Mouse (Mus musculus) midbrain, embryonic 16.5 days (tissue): ENCODE results near the gene Sertad1. TPM values are rescaled to one million over a fixed set of nuclear protein-coding genes. Genes with fewer than 3 reads are reported as not detected.

Source experiments
- ATAC-seq: fragments of 200-750 bp; cut with Nextera tagmentation; 2 replicates; pipeline ENCODE4 v1.8.0; 2017; ENCODE audit warnings: moderate TSS enrichment
- H3K27ac ChIP-seq: fragments of 300-500 bp; sonication (generic); 2 replicates; pipeline ENCODE4 v1.5.1; 2014; ENCODE audit warnings: mild to moderate bottlenecking, low read length, mixed read lengths
- H3K27me3 ChIP-seq: fragments of 300-500 bp; sonication (generic); 2 replicates; pipeline ENCODE4 v1.6.1; 2014; ENCODE audit warnings: low read depth, low read length, mixed read lengths; ENCODE audit not compliant: control insufficient read depth, insufficient read depth
- H3K36me3 ChIP-seq: fragments of 300-500 bp; sonication (generic); 2 replicates; pipeline ENCODE4 v1.6.1; 2014; ENCODE audit warnings: mild to moderate bottlenecking, low read length, moderate library complexity, mixed read lengths; ENCODE audit not compliant: control insufficient read depth, insufficient read depth
- H3K4me1 ChIP-seq: fragments of 300-500 bp; sonication (generic); 2 replicates; pipeline ENCODE4 v1.6.1; 2014; ENCODE audit warnings: mild to moderate bottlenecking, low read length, mixed read lengths; ENCODE audit not compliant: control insufficient read depth, insufficient read depth
- H3K4me2 ChIP-seq: fragments of 300-500 bp; sonication (generic); 2 replicates; pipeline ENCODE4 v1.6.1; 2014; ENCODE audit warnings: mild to moderate bottlenecking, low read length, mixed read lengths
- H3K4me3 ChIP-seq: fragments of 300-500 bp; sonication (generic); 2 replicates; pipeline ENCODE4 v1.5.1; 2014; ENCODE audit warnings: low read depth, mild to moderate bottlenecking, low read length, moderate library complexity, mixed read lengths
- H3K9ac ChIP-seq: fragments of 300-500 bp; sonication (generic); 2 replicates; pipeline ENCODE4 v1.6.1; 2014; ENCODE audit warnings: low read depth, low read length, mixed read lengths
- H3K9me3 ChIP-seq: fragments of 300-500 bp; sonication (generic); replicated peaks from 2 replicates; pipeline ENCODE4 v1.6.1; 2014; ENCODE audit warnings: mild to moderate bottlenecking, low read length, mixed read lengths; ENCODE audit not compliant: control insufficient read depth, poor library complexity, severe bottlenecking
- WGBS: fragments of 180-500 bp; shearing (Covaris S2); extraction: QIAGEN DNeasy Blood & Tissue Kit; methylation state at CpG from one replicate; pipeline ENCODE4 v1.1.7; 2014; 5-methylcytosine and 5-hydroxymethylcytosine counted together
- polyA plus RNA-seq: library from polyadenylated mRNA; unstranded; fragments of >200 nt; fragmentation: Nextera tagmentation; extraction: Ambion mirVana; gene quantifications from 2 replicates; pipeline ENCODE4 v1.2.1, GENCODE M21; 2015

The Sertad1 gene
- polyA plus RNA-seq, 1 experiment from 2014 or later = 9.2 TPM

DNA sequence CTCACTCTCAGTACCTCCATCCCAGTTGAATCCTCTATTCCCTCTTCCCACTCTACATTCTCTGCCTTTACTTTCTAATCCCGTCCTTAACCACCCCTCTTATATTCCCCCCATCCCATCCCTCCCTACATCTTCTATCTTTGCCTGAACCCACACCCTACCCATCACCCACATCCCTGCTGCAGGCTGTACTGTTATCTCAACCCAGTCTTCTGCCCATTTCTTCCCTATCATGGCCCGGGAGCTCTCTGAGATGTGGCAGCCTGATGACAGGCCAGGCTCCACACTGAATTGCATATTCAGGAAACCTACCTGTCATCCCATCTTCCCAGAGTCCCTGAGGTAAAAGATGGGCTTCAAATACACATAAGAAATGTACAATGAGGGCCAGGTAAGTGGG, 52.1 kb downstream of the Sertad1 start:
- no peak for ATAC-seq
- Histone ChIP-seq H3K4me3 (no peak overlapping the region), H3K27me3 (no peaks in the 10 kb centered on the region), H3K27ac (no peak overlapping the region), H3K4me2 (no peak overlapping the region), H3K4me1 (peaks cover 16% of the 10 kb centered on the region), H3K9ac (no peak overlapping the region), H3K9me3 (no peaks in the 10 kb centered on the region), H3K36me3 (peaks cover 31% of the 10 kb centered on the region)
- WGBS = 83% methylated on average over 2 of the region's 2 CpGs

Other genes with a start within 250 kb of the Sertad1 start
- gene Numbl, start 228.5 kb upstream of the Sertad1 start, polyA plus RNA-seq = 51.2 and 53.6 TPM in 2 replicates
- 14.1 and 14.3 TPM in 2 replicates for gene Ltbp4, start 149.2 kb upstream of the Sertad1 start, polyA plus RNA-seq
- gene Shkbp1, start 130.9 kb upstream of the Sertad1 start, polyA plus RNA-seq = 47.4 and 55.1 TPM in 2 replicates
- not detected in 2 replicates for gene Gm20479, start 129.5 kb upstream of the Sertad1 start, polyA plus RNA-seq
- 3.1 and 4.4 TPM in 2 replicates for gene Sptbn4, start 39.2 kb upstream of the Sertad1 start, polyA plus RNA-seq
- gene Blvrb, start 38.9 kb upstream of the Sertad1 start, polyA plus RNA-seq = 13.2 and 15.1 TPM in 2 replicates
- 7.1 and 8.4 TPM in 2 replicates for gene Sertad3, start 13.1 kb upstream of the Sertad1 start, polyA plus RNA-seq
- 1.5 TPM in 2 replicates for gene Prx, start 12.4 kb downstream of the Sertad1 start, polyA plus RNA-seq
- 0.86 and 0.88 TPM in 2 replicates for gene Hipk4, start 36.4 kb downstream of the Sertad1 start, polyA plus RNA-seq
- gene Pld3, start 66.3 kb downstream of the Sertad1 start, polyA plus RNA-seq = 171 and 225 TPM in 2 replicates
- 35.6 and 37.5 TPM in 2 replicates for gene 2310022A10Rik, start 66.3 kb downstream of the Sertad1 start, polyA plus RNA-seq
- 49.9 and 57.0 TPM in 2 replicates for gene Akt2, start 104.6 kb downstream of the Sertad1 start, polyA plus RNA-seq
- 75.0 and 84.4 TPM in 2 replicates for gene Ttc9b, start 167.0 kb downstream of the Sertad1 start, polyA plus RNA-seq
- 15.4 and 16.9 TPM in 2 replicates for gene Map3k10, start 187.7 kb downstream of the Sertad1 start, polyA plus RNA-seq
- gene Zfp607b, start 202.4 kb downstream of the Sertad1 start, polyA plus RNA-seq = 16.7 and 19.1 TPM in 2 replicates
- gene Zfp60, start 244.5 kb downstream of the Sertad1 start, polyA plus RNA-seq = 111 and 125 TPM in 2 replicates